Mouse (Mus musculus): ENCODE results near the gene Mapt. TPM values are rescaled to one million over a fixed set of nuclear protein-coding genes. Genes with fewer than 3 reads are reported as not detected.
"Not testable (repeated sequence)": the region's sequence is repeated elsewhere in the genome, so short reads cannot be mapped to it uniquely, and the experiment has no call there.

Gene Mapt
- polyA plus RNA-seq, 1 experiment from 2014 or later = 17.0 TPM

GRCm38 (mm10) chr11:104211251-104211650, 19.9 kb upstream of the Mapt start:
- no peak for ATAC-seq
- Histone ChIP-seq H3K4me3 (replicated peaks) (no peak overlapping the region), H3K9me3 (no peaks in the 10 kb centered on the region), H3K27me3 (replicated peaks) (no peaks in the 10 kb centered on the region), H3K9ac (no peak overlapping the region), H3K27ac (no peak overlapping the region), H3K4me2 (replicated peaks) (no peak overlapping the region), H3K36me3 (no peaks in the 10 kb centered on the region), H3K4me1 (replicated peaks) (no peaks in the 10 kb centered on the region)
- 80% methylated on average over 6 of the region's 6 CpGs for WGBS

GRCm38 (mm10) chr11:104214128-104214527, 17.1 kb upstream of the Mapt start:
- not testable (repeated sequence) for H3K27ac ChIP-seq; H3K4me1 ChIP-seq (replicated peaks); H3K36me3 ChIP-seq; H3K27me3 ChIP-seq (replicated peaks); H3K9ac ChIP-seq; H3K9me3 ChIP-seq; ATAC-seq; H3K4me2 ChIP-seq (replicated peaks); H3K4me3 ChIP-seq (replicated peaks)
- WGBS = 95% methylated on average over 5 of the region's 5 CpGs

DNA sequence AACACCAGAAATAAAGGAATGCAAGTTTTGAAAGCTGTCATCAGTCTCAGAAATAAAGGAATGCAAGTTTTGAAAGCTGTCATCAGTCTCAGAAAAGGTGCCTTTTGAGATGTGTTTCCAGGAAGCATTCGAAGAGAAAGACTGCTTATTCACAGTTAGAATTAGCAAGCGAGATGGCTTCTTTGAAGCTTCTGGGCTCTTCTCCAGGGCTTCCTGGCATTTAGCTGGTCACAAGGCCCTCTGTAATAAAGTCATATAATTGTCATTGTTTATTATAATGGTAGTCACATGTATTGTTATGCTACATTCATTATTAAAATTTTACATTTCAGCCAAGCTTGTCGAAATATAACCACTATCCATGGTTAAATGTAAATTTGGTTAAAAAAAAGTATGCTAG, 13.1 kb upstream of the Mapt start:
- Histone ChIP-seq H3K4me3 (replicated peaks) (no peak overlapping the region), H3K9me3 (no peaks in the 10 kb centered on the region), H3K4me1 (replicated peaks) (no peaks in the 10 kb centered on the region), H3K4me2 (replicated peaks) (no peak overlapping the region), H3K27ac (no peak overlapping the region), H3K36me3 (no peaks in the 10 kb centered on the region), H3K27me3 (replicated peaks) (no peaks in the 10 kb centered on the region), H3K9ac (no peak overlapping the region)
- ATAC-seq = no peak
- WGBS = 81% methylated on average over 3 of the region's 3 CpGs

- no peak for ATAC-seq
- 79% methylated on average over 4 of the region's 4 CpGs for WGBS
- no peaks in the 10 kb centered on the region for H3K4me1 ChIP-seq (replicated peaks)
- no peak overlapping the region for H3K9ac ChIP-seq
- no peak overlapping the region for H3K4me3 ChIP-seq (replicated peaks)
- H3K27ac ChIP-seq = no peak overlapping the region
- H3K36me3 ChIP-seq = no peaks in the 10 kb centered on the region
- H3K9me3 ChIP-seq = no peaks in the 10 kb centered on the region
- no peak overlapping the region for H3K4me2 ChIP-seq (replicated peaks)
- H3K27me3 ChIP-seq (replicated peaks) = no peaks in the 10 kb centered on the region
These were observed 10.9 kb upstream of the Mapt start for GRCm38 (mm10) chr11:104220291-104220690.

DNA sequence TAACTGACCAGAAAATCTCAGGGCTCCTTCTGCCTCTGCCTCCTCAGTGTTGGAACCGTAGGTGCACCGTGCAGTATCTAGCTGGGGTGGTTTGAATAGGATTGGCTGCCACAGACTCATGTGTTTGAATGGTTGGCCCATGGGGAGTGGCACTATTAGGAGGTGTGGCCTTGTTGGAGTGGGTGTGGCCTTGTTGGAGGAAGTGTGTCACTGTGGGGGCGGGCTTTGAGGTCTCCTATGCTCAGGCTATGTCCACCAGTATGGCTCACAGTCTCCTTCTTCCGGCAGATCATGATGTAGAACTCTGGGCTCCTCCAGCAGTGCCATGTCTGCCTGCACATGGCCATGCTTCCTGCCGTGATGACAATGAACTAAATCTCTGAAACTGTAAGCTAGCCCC, 9.4 kb upstream of the Mapt start:
- Histone ChIP-seq H3K4me1 (replicated peaks) (no peaks in the 10 kb centered on the region), H3K4me2 (replicated peaks) (no peak overlapping the region), H3K27me3 (replicated peaks) (no peaks in the 10 kb centered on the region), H3K9ac (no peak overlapping the region), H3K4me3 (replicated peaks) (no peak overlapping the region), H3K36me3 (no peaks in the 10 kb centered on the region), H3K27ac (no peak overlapping the region), H3K9me3 (no peaks in the 10 kb centered on the region)
- 80% methylated on average over 5 of the region's 5 CpGs for WGBS
- no peak for ATAC-seq

DNA sequence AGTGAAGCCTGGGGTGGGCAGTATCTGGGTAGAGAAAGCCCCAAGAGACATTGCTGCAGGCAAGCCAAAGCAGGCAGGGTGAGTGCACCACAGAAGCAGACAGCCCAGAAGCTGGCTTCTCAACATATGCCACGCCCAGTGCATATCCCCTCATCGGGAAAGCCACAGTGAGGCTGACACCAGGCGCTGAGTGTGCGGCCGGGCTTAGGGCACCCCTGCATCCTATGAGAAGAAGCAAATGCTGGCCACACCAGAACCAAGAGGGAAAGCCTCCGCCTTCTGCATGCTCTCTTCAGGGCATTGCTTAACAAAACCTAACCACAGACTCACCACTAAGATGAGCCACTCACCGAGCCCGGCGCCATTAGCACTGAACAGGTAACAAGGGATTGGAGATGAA, 7.9 kb upstream of the Mapt start:
- Histone ChIP-seq H3K27me3 (replicated peaks) (no peaks in the 10 kb centered on the region), H3K9ac (no peak overlapping the region), H3K4me3 (replicated peaks) (no peak overlapping the region), H3K27ac (no peak overlapping the region), H3K9me3 (no peaks in the 10 kb centered on the region), H3K36me3 (no peaks in the 10 kb centered on the region), H3K4me2 (replicated peaks) (no peak overlapping the region), H3K4me1 (replicated peaks) (no peaks in the 10 kb centered on the region)
- no peak for ATAC-seq
- 79% methylated on average over 9 of the region's 9 CpGs for WGBS

DNA sequence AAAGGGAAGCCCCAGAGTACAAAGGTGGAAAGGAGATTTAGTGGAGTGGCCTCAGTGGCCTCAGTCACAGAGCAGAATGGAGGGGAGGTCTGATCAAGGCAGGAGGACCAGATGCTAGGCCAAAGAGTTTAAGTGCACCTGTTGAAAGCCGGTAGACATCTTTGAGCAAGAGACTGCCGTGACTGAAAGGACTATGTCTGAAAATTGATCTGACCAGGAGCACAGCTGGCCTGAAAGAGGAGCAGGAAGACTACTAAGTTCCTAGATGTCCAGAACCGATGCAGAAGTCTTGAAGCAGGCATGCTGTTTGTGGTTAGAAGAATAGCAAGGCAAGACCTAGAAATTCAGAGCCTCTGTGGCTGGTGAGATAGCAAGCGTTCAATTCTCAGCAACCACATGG, 1.8 kb upstream of the Mapt start:
- H3K4me1 ChIP-seq (replicated peaks) = peaks cover 21% of the 10 kb centered on the region
- no peak overlapping the region for H3K27ac ChIP-seq
- WGBS = 81% methylated on average over 4 of the region's 4 CpGs
- no peaks in the 10 kb centered on the region for H3K9me3 ChIP-seq
- H3K36me3 ChIP-seq = no peaks in the 10 kb centered on the region
- no peak overlapping the region for H3K4me3 ChIP-seq (replicated peaks)
- H3K27me3 ChIP-seq (replicated peaks) = peaks cover 31% of the 10 kb centered on the region
- no peak overlapping the region for H3K4me2 ChIP-seq (replicated peaks)
- no peak for ATAC-seq
- no peak overlapping the region for H3K9ac ChIP-seq

DNA sequence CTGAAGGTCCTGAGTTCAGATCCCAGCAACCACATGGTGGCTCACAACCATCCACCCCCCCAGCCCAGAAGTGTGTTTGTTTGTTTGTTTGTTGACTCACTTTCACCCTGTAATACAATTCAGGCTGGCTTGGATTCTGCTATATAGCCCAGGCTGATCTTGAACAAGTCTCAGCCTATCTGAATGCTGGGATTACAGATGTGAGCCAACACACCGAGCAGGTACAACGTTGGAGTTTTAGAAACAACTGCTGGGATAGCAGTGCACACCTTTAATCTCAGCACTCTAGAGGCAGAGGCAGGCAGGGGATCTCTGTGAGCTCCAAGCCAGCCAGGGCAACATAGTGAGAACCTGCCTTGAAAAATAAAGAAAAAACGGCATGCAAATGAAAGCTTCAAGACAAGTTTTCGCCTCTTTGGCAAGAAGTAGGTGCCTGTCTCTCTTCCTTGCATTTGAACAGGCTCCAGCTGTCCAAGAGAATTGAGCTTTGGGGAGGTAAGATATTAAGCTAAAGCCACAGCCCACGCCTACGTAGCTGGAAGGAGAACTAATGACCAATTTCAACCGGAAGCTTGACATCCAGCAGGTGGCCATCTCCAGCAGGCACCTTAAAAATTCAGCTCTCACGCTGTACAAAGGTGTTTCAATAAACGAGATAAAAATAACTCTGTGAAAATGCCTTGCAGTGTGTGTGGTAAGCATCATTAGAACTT, 968 bp upstream of the Mapt start:
- 12% methylated on average over 9 of the region's 9 CpGs for WGBS
- H3K9me3 ChIP-seq = no peaks in the 10 kb centered on the region
- H3K4me2 ChIP-seq (replicated peaks) = peak overlapping the region; percentile 99
- peak overlapping the region; percentile 63 for H3K4me3 ChIP-seq (replicated peaks)
- H3K27ac ChIP-seq = no peak overlapping the region
- H3K4me1 ChIP-seq (replicated peaks) = peaks cover 21% of the 10 kb centered on the region
- H3K9ac ChIP-seq = peak overlapping the region; percentile 72; the same call in 1 of the 2 replicates
- no peak for ATAC-seq
- H3K36me3 ChIP-seq = no peaks in the 10 kb centered on the region
- H3K27me3 ChIP-seq (replicated peaks) = peaks cover 39% of the 10 kb centered on the region

- H3K9ac ChIP-seq = peak overlapping the region; percentile 54
- H3K9me3 ChIP-seq = no peaks in the 10 kb centered on the region
- under 1% methylated on average over 70 of the region's 72 CpGs for WGBS
- H3K27ac ChIP-seq = no peak overlapping the region
- 0 out of 2 replicates have a peak, but pooled peaks have one; percentile 3 for ATAC-seq
- H3K27me3 ChIP-seq (replicated peaks) = peaks cover 52% of the 10 kb centered on the region
- H3K4me2 ChIP-seq (replicated peaks) = peak overlapping the region; percentile 99
- H3K4me3 ChIP-seq (replicated peaks) = peak overlapping the region; percentile 63
- no peaks in the 10 kb centered on the region for H3K36me3 ChIP-seq
- H3K4me1 ChIP-seq (replicated peaks) = peaks cover 21% of the 10 kb centered on the region
These were observed 1.2 kb downstream of the Mapt start for GRCm38 (mm10) chr11:104232141-104233061.

DNA sequence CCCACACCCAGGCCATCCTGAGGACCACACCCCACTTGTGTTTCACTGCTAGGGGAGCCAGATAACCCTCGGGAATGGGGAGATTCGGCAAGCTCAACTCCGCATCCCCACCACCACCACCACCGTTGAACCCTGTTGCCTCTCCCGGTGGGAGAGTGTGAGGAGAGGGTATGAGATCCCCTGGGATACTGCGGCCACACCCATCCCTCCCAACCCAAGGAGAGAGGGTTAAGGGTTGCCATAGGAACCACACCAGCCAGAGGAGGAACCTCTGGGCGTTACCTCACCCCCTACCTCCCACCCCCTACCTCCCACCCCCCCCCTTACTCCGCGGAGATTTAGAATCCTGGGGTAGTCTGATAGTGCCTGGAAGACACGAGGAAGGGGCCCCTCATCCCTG, 1.9 kb downstream of the Mapt start:
- Histone ChIP-seq H3K9ac (no peak overlapping the region), H3K27me3 (replicated peaks) (peaks cover 52% of the 10 kb centered on the region), H3K4me3 (replicated peaks) (peak overlapping the region; percentile 63), H3K36me3 (no peaks in the 10 kb centered on the region), H3K4me2 (replicated peaks) (peak overlapping the region; percentile 99), H3K4me1 (replicated peaks) (peaks cover 21% of the 10 kb centered on the region), H3K9me3 (no peaks in the 10 kb centered on the region), H3K27ac (no peak overlapping the region)
- ATAC-seq = no peak
- WGBS = 1% methylated on average over 10 of the region's 10 CpGs

- no peak overlapping the region for H3K4me2 ChIP-seq (replicated peaks)
- 4% methylated on average over 30 of the region's 30 CpGs for WGBS
- H3K27ac ChIP-seq = no peak overlapping the region
- H3K9me3 ChIP-seq = no peaks in the 10 kb centered on the region
- 0 out of 2 replicates have a peak overlapping the region, but pooled peaks have one; percentile 5 for H3K4me3 ChIP-seq (replicated peaks)
- H3K27me3 ChIP-seq (replicated peaks) = peaks cover 52% of the 10 kb centered on the region
- H3K4me1 ChIP-seq (replicated peaks) = peaks cover 21% of the 10 kb centered on the region
- H3K36me3 ChIP-seq = no peaks in the 10 kb centered on the region
- no peak overlapping the region for H3K9ac ChIP-seq
- ATAC-seq = no peak
These were observed 2.5 kb downstream of the Mapt start for GRCm38 (mm10) chr11:104233574-104234206.

DNA sequence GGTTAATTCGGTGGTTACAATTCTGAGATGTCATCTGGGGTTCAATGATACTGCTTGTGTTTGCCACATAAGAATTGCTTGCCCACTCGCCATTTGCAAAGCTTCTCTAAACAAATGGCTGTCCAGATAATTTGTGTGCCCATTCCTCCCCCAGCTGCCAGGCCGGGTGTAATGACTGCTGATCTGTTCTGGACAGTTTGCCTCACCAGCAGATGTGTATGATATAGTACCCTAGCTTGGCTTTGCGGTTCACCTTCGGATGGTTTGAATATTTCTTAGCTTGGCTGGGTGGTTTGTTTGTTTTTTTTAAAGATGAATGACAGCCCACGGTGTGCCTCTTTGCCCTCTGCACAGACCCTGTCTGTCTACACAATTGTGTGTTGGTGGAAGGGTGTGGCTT, 3.5 kb downstream of the Mapt start:
- no peak overlapping the region for H3K4me2 ChIP-seq (replicated peaks)
- H3K9me3 ChIP-seq = no peaks in the 10 kb centered on the region
- H3K27me3 ChIP-seq (replicated peaks) = peaks cover 52% of the 10 kb centered on the region
- WGBS = 36% methylated on average over 6 of the region's 6 CpGs
- no peak overlapping the region for H3K27ac ChIP-seq
- ATAC-seq = no peak
- H3K36me3 ChIP-seq = no peaks in the 10 kb centered on the region
- no peak overlapping the region for H3K4me3 ChIP-seq (replicated peaks)
- H3K9ac ChIP-seq = no peak overlapping the region
- peaks cover 21% of the 10 kb centered on the region for H3K4me1 ChIP-seq (replicated peaks)

All from intestine, embryonic 15.5 days (tissue).